Mouse (Mus musculus): ENCODE data around the gene Wt1. TPM values are rescaled to one million over a fixed set of nuclear protein-coding genes. Genes with fewer than 3 reads are reported as not detected.

The Wt1 gene
- under 1 TPM in 1 of 2 experiments, not detected in 1; 0.15 TPM for total RNA-seq (2021)
- long read RNA-seq: 0 reads

DNA sequence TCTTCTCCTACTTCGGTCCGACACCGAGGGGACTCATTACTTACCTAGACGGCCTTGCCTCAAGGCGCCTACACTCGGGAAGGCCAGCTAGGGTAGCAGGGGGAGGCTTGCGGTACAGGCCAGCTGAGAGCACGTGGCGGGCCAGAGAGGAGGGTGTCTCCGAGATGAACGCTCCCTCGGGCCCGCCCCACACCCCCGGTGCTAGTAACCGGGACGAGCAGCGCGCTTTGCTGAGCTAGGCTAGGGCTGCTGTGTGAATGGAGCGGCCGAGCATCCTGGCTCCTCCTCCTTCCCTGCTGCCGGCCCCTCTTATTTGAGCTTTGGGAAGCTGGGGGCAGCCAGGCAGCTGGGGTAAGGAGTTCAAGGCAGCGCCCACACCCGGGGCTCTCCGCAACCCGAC is at the start of gene Wt1:
Wt1 (plus strand) TSS at position 251 of the 400 bp plus-strand sequence.
- DNase-seq (ENCODE audit: low spot score in 2 of 2): no peak

DNA sequence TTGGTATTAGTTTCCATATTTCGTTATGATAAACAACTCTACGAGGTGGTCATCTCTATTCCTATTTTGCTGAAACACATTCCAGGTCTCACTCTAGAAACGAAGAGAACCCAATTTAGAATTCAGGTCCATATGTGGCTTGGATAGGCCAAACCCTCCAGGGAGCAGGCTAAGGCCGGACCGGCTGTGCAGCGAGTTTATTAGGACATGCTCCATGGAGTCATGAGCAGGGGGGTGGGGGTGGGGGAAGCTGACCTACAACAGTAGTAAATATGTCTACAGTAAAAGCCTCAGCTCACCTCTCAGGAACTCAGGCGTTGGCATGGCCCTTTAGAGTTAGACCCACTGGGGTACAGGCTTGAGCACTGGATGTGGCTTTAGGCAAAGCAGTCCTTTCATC is 49.2 kb upstream of the Wt1 start:
- DNase-seq (ENCODE audit: low spot score in 2 of 2): no peak

DNA sequence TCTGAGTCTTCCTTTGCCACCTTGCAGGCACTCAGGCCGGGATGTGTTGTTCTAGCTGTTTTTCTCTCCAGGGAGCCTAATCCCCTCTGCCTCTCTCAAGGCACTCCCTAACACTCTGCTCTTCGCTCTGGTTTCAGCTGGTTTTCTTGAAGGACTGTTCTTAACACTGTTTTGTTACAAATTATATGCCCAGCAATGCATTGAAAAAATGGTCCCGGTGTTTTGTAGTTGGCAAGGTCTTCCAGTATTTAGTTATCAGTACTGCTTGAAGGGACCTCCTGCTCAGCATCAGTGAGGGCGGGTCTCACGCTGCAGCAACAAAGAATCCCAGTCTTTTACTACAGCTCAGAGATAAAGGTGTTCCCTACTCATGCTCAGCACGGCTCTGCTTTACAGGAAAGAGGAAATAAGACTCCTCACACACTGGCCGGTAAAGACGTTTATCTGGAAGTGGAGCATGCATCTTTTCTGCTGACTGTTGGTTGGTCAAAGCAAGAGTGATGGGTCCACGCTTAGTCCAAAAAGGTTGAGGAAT is 44.0 kb upstream of the Wt1 start:
- no peak for DNase-seq (ENCODE audit: low spot score in 2 of 2)

DNA sequence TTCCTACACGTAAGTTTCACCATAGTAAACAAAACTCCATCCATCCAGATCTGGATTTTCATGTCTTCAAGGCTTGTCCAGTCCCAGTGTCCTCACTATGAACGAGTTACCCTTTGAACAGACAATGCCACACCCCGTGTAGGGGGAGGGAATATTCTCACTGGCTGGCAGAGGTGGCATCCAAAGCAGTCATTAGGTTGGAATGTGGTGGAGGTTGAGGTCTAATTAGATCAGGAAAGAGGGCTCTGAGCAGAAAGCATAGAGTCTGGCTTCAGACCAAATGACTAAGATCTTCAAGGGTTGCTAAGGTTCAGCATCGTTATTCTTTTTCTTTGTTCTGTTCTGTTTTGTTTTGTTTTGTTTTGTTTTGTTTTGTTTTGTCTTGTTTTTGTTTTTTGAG is 42.3 kb upstream of the Wt1 start:
- no peak for DNase-seq (ENCODE audit: low spot score in 2 of 2)

DNA sequence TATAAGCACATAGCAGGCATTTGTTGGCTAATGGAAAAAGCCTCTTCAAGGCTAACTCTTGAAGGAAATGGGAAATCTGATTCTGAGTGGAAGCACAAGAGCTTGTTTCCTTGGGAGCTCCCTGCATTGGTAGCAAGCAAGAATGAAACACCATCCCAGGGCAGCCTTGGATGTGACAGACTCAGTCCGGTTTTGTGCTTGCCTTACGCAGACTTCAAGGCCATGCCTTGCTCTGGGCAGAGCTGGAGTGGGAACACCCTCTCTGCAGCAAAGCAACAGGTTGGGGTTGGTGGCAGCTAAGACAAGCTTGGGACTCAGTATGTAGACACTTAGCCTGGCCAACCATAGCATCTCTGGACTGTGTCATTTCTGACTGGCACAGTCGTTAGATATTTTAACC is 40.2 kb upstream of the Wt1 start:
- no peak for DNase-seq (ENCODE audit: low spot score in 2 of 2)

DNA sequence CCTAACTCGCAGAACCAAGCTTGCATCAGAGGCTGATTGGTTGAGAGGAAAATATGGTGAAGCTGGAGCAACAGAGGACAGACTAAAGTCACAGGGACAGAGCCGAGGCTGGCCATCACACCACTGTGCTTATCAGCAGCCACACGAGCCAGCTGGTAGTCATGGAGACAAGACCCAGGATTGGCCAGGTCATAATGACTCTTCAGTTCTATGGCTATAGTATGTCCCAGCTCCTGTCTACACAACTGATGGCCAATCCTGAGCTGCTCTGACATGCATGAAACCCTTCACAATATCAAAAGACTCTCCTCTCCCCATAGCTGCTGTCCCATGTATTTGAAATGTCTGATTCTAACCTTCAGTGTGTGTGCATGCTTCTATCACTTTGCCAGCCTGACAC is 38.3 kb upstream of the Wt1 start:
- no peak for DNase-seq (ENCODE audit: low spot score in 2 of 2)

DNA sequence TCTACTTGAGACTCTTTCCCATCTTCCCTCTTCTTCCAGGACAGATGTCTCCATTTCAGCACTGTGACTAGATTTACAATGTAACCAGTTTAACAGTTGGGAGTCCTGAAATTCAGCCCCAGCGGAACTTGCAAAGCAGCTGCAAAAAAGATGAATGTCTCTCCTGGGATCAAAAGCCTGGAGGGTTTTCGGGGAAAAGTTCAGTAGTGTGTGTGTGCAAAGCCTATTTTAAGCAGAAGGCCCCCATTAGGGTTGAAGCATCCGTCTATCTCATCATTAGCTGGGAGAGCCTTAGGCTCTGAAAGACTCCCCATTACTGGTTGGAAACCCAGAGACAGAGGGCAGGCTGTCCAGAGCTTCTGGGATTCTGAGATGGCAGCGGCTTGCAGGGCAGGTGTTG is 37.2 kb upstream of the Wt1 start:
- no peak for DNase-seq (ENCODE audit: low spot score in 2 of 2)

DNA sequence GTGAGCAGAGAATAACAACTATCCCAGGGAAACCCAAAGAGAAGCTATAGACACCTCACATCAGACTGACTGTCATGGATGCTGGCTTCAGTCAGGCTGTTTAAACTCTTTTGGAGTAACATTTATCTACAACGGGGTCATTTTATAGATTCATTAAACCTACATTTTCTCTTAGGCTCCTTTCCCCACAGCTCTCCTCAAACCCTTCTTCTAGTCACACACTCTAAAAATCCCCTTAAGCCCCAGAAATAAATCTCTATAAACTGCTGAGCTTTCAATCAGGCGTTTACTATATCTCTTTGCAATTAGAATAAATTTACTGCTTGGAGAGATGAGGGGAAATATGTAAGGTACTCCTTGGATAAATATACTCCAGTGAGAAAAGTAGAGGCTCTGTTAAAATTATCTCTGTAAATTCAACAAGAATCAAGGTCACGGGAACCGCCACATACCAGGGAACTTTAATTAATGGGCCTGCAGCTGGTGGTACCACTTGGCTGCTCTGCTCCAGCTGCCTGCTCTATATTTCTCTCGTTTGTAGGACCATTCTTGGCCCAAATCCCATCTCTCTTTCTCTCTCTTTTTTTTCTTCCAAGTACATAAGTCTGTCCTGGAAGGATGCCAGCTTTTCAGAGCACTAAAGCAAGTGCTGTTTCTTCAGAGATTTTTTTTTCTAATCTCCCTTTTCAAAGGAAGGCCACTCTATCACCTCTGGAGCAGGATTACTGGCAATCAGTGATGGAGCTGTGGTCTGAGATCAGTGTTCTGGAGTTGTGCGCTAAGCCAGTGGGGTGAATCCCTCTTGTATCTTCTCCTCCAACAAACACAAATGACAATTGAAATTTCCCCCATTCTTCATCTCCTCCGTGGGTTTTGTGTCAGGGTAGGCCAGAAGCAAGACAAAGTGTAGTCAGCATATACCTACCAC is 36.5 kb upstream of the Wt1 start:
- DNase-seq (ENCODE audit: low spot score in 2 of 2): no peak

DNA sequence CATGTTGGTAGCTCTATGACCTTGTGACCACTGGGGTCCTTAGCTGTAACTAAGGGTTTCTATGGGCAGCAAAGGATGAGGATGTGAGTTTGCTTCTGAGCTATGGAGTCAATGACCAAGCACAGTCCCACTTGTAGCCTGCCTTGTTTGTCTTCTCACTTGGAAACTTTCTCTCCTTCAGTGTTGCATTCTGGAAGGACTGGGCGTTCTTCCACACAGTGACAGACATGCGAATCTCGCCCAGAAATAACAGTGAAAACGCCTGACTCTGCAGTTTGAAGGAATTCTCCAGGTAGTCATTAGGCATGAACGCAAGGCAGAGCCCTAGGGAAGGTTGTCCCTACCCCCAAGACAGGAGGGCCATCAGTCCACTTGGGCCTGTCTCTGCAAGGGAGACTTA is 35.3 kb upstream of the Wt1 start:
- DNase-seq (ENCODE audit: low spot score in 2 of 2): no peak

DNA sequence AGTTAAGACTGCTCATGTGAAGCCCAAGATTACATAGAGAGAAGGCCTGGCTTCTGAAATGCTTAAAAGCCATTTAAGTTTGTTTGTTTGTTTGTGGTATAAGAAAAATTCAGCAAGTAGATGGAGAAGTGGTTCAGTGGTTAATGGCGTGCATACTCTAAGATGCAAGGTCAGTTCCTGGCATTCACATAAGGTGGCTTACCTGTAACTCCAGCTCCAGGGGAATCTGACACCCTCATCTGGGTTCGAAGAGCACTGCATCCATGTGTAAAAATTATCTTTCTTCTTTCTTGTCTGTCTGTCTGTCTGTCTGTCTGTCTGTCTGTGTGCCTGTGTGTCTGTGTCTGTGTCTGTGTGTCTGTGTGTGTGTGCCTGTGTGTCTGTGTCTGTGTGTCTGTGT is 34.6 kb upstream of the Wt1 start, which contains the start of gene Gm11060:
Gm11060 (plus strand) TSS at position 301 of the 400 bp plus-strand sequence.
- DNase-seq (ENCODE audit: low spot score in 2 of 2): no peak

DNA sequence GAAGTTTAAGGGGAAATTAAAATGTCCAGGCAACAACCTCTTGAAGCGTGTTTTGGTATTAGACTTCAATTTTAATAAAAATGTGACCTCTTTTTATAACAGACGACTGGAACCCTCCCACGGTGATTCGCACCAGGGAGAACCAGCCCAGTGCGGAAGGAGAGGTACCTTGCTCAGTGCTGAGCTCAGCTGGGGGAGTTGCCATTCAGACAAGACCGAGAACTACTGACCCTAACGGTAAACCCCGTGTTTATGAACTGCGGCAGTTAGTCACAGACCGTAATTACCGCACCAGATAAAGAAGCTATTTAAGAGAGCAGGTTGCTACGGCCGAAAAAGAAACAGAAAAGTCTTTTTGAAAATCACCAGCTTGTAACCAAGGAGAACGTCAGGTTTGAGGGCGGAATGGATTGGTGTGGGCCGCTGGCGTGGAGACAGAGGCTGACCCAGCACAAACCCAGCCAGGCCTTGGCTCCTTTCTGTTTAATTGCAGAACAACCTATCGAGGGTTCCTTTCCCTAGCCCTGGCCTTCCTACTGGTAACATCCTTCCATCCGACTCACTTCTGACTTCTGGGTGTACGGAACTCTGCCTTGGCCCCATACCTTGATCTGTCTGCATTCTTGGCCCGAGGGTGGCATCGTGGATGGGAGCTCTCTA is 28.9 kb upstream of the Wt1 start:
- no peak for DNase-seq (ENCODE audit: low spot score in 2 of 2)

DNA sequence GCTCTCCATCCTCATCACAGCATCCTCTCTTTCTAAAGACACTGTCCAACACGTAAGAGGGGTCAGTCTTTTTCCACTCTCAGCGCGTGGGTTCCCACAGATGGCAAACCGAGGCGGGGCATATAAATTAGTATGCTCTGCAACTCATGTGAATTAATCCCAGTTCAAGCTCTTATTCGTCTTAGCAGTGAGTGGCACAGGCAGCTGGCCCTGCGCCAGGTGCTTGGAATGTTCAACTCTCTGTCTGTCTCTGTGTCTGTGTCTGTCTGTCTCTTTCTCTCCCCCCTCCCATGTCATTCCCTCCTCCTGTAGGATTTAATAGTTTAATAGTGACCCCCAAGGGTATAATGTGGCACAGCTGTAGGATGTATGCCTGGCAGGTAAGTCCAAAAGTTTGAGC is 26.9 kb upstream of the Wt1 start:
- DNase-seq (ENCODE audit: low spot score in 2 of 2): no peak

DNA sequence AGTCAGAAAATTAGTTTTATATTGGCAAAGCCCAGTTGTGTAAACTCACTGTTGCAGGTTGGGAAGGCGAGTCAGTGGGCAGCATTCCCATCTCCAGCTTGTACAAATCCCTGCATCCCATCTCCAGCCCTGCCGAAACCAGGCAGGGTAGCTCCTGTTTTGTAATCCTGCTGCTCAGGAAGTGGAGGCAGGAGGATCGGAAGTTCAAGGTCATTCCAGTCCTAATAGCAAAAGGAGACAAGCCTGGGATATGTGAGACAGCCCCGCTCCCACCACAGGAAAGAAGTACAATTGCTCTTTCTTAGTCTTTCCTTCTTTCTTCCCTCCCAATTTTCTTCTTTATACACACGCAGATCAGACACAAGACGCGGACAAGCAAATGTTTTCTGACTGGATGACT is 25.8 kb upstream of the Wt1 start:
- DNase-seq (ENCODE audit: low spot score in 2 of 2): no peak

DNA sequence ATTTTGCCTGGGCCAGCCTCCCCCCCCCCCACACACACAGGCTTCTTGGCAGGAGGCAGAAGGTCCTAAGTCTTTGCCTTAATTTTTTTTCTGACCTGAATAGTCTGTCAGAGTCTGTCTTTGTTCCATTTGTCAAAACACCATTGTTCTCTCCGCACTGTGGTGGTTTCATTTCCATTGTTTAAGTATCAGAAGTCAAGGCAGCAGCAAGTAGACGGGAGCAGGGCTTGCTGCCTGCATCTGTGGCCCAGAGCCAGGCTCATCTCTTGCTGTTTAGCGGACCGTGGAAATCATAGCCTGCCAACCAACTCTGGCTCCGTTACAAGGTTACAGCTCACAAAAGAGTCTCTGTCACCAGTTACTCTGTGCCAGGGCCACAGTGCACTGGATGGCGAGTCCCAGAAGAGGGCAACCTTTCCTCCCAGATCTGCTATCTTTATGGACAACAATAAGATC is 17.6 kb upstream of the Wt1 start:
- DNase-seq (ENCODE audit: low spot score in 2 of 2): peak; percentile 47 to 88

DNA sequence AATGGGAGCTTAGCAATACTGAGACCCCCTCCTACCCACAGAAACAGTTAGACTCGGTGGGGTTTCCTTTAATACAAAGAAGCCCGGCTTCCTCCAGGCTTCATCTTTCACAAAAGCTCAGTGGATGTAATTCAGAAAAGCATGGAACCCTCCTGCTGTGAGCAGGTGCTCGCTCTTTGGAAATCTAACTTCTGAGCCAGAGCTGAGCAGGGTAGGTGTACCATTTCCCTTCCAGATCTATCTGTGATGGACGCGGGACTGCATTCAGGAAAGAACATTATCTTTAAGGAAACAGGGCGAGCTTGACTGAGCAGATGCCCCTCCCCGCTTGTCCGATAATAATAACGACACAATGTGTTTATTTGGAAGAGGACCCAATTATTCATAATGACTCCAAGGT is 12.3 kb upstream of the Wt1 start:
- DNase-seq (ENCODE audit: low spot score in 2 of 2): no peak

DNA sequence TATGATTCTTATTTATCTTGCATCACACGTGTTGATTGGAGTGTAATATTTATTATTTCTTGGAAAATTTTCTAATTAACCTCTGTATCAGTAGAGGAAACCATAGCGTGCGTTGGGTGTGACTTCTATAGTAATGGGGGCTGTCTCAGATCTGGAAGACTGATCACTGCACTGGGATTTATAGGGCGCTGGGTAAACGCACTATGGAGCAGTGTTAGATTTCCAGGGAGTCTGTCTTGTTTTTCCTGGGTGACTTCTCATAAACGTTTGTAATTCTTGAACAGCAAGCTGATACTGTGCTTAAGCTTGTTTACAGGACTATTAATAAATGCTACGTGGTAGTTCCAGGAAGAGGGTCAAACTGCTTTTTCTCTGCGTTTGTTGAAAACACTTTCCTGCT is 8.7 kb upstream of the Wt1 start:
- DNase-seq (ENCODE audit: low spot score in 2 of 2): no peak

DNA sequence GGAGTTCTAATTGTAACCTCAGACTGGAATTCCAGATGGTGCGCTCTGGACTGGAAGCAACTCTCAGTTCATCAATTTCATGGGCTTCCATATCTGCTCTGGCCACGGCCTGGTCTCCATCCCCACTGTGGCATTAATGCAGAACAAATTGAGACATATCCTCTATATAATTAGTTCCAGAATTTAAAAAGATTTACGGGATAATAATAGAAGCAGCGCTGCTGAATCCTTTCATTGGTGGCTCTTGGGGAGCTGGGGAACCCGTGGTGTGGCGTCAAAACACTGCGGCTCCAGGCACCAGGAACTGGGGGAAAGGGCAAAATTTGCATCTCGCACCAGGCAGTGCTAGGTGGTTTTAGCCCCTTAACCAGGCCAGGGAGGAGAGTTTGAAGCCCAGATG is 4.1 kb upstream of the Wt1 start:
- no peak for DNase-seq (ENCODE audit: low spot score in 2 of 2)

DNA sequence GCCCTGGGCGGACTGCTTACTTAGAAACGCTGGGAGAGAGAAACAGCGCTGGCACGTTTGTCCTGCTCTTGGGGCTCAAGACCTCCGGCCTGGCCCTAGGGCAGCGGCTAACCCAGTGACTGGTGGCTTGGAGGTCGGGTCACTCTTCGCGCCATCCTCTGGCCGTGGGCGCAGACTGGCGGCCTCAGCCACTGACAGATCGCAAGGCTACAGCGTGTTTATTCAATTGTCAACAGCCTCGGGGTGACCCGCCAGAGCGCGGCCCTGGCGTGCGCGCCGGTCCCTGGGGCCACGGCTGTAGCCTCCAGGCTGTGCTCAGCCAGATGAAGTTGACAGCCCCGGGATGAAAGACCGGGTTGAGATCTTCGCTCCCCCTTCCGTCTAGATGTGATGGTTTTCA is 3.4 kb upstream of the Wt1 start:
- no peak for DNase-seq (ENCODE audit: low spot score in 2 of 2)

DNA sequence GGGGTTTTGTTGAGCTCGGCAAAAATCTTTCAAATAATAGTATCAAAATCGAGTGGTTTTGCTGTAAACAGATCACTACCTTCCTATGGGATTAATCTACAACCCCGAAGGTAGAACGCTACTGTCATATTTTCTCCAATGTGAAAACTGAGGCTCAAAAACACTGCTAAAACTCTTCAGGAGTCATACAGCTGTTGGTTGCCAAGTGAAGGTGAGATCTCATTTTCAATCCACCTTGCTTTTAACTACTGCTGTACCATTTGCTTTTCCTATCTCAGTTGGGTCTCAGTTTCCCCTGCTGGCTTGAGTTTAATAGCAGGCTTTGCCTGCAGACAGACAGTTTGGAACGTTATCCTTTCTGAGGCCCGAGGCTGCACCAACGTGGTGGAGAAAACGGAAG is 2.9 kb upstream of the Wt1 start:
- no peak for DNase-seq (ENCODE audit: low spot score in 2 of 2)

DNA sequence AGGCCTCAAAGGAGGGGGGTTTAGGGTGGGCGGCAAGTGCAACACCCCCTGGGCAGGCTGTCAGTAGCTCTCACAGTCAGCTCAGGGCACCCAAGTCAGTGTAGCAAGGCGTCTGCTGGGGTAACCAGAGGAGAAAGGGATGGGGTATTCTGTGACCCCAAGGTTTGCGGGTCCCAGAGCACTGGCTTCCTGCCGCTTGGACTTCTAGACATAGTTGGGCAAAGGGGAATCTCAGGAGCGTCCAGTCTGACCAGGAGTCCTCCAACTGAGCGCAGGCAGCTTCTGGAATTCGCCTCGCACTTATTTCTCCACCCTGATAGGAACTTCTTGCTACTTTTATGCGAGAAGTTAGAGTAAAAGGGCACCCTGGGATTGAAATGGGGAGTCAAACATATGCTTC is 2.4 kb upstream of the Wt1 start:
- no peak for DNase-seq (ENCODE audit: low spot score in 2 of 2)

DNA sequence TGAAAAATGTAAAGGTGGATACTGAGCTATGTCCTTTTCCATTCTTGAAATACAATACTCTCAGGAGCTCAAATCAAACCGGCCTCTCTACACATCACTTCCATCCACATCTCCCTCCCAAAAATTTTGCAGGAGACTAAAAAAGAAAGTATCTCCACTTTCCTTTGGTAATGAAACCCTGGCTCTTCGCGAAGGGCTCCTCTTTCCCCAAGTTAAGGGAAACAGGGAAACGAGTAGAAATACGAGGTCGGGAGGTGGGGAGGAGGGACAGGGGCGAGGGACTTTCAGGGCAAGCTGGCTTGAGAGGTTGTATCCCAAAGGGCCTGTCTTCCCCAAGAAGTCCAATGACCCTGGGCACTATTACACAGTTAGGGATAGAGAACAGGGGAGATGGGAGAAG is 1.9 kb upstream of the Wt1 start:
- DNase-seq (ENCODE audit: low spot score in 2 of 2): no peak

DNA sequence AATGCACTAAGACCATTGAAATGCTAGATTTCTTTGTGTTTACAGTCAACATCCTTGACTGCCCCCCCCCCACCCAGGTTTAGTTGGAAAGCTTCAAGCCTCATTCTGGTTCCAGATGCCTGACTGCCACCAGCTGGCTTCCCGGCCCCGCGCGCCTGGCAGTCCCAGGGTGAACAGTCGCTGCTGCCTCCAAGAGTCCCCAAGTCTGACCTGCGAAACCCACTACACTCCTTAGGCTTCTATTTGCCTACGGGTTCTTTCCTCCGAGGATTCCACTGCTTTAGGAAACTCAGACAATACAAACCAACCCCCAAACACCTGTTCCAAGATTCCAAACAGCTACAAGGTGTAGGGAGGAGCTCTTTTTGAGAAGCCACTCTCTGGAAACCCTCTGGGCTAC is 1.1 kb upstream of the Wt1 start:
- no peak for DNase-seq (ENCODE audit: low spot score in 2 of 2)

All from layer of hippocampus, adult 18-20 months (tissue).